Comparison of ENCODE assay signal across 14 mouse cellular contexts in the genomic region with DNA sequence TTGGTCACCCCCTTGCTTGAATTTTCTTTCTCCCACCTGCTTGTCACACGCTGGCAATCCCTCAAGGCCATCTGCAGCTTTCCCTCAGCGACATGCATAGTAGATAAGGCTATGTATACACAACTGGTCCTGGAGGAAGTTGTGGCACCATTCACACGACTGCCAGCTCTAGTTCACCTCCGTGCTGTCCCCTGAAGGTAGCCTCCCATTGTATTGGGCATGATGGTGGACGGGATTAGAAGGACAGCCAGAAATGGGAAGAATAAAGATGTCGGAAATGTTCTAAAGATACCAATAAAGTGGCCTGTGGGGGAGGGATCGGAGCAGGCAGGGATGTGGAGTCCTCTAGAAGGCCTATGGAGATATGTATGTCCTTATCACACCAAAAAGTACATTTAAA.
"Had no signal": no experiment of that assay in that cellular context is flagged by ENCODE, and none has a peak within 500 bp of the region (broad histone marks: within the 10 kb centered on the region; RNA-seq: fewer than 3 reads in every experiment).

No protein-coding gene starts in this region.

- H3K27me3 ChIP-seq: kidney, embryonic 15.5 days; limb, embryonic 12.5 days; midbrain, embryonic 13.5 days had no signal

- H3K9me3 ChIP-seq: kidney, embryonic 15.5 days; limb, embryonic 12.5 days; liver, embryonic 13.5 days; midbrain, embryonic 13.5 days had no signal

- H3K27ac ChIP-seq: limb, embryonic 12.5 days; liver, embryonic 13.5 days; midbrain, embryonic 13.5 days had no signal

- ATAC-seq: intestine, embryonic 16.5 days; liver, postnatal 0 days; midbrain, embryonic 13.5 days had no signal

- H3K9ac ChIP-seq: kidney, embryonic 15.5 days; limb, embryonic 12.5 days; liver, embryonic 13.5 days; liver, postnatal 0 days; midbrain, embryonic 13.5 days had no signal

- H3K4me2 ChIP-seq: kidney, embryonic 15.5 days; limb, embryonic 12.5 days; liver, embryonic 13.5 days; midbrain, embryonic 13.5 days had no signal

- H3K4me3 ChIP-seq: kidney, embryonic 15.5 days; limb, embryonic 12.5 days; liver, embryonic 13.5 days; midbrain, embryonic 13.5 days had no signal

- DNase-seq: kidney, adult 2 months; kidney, postnatal 14 days; layer of hippocampus, postnatal 36 days; liver; liver, embryonic 13.5 days; liver, postnatal 0 days; lung, postnatal 14 days; right cerebral cortex, postnatal 14 days; thymus, adult 2 months; thymus, postnatal 25 days had no signal

- H3K36me3 ChIP-seq: kidney, embryonic 15.5 days; limb, embryonic 12.5 days; liver, embryonic 13.5 days; midbrain, embryonic 13.5 days had no signal
